ENCODE assay signal across 7 mouse cellular contexts in the genomic region with DNA sequence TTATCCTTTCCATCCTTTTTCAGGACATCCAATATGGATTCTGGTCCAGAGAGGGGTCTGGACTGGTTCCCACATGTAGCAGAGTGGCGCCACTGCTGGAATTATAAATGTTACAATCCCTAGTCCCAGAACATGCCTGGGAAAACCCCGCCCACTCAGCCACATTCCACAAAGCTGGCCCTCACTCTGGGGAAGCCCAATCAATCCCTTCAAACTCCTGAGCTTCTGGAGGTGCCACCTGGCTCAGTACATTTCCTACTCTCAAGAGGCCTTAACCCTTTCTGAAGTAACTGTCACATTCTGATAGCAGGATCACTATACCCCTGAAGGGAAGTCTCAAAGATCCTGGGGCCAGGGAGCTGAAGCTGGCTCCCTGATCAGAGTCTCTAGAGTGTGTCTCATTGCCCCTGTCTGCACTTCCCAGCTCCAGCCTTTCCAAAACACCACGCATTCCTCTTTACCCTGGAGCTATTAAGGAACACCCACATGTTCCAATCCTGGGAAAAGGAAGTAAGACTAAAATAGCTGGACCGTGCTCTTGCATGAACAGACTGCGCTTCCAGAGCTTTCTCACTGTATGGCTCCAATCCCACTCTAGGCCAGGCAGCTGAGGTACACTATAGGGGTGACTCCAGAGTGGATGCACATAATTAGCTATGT. TPM values are rescaled to one million over a fixed set of nuclear protein-coding genes. Genes with fewer than 3 reads are reported as not detected.
DNase-seq lines count a peak whose midpoint lies in the region; ATAC-seq and TF ChIP-seq lines count a peak whose summit lies in the region.

No protein-coding gene starts in this region.

- no peak overlapping the region for H3K9ac ChIP-seq in heart, embryonic 15.5 days

- no peaks in the 10 kb centered on the region for H3K9me3 ChIP-seq in heart, embryonic 15.5 days (replicated peaks)

- H3K27ac ChIP-seq in heart, embryonic 15.5 days, result peak overlapping the region; percentile 90
- H3K27ac ChIP-seq in thymus, adult 2 months (ENCODE audit: control insufficient read depth, insufficient read depth, low read length), result no peak overlapping the region

- TF ChIP-seq CTCF in thymus, adult 2 months (IDR thresholded peaks at IDR 0.05; ENCODE audit: borderline replicate concordance, control insufficient read depth, extremely low read depth, insufficient read depth, low read length, poor library complexity), result no peak

- no peak overlapping the region for H3K4me3 ChIP-seq in heart, embryonic 15.5 days
- no peak overlapping the region for H3K4me3 ChIP-seq in thymus, adult 2 months (ENCODE audit: control insufficient read depth, insufficient read depth, low read length)

- peak; percentile 68 for ATAC-seq in heart, embryonic 15.5 days (replicated peaks; ENCODE audit: insufficient number of reproducible peaks, insufficient read depth, low FRiP score, low read depth)

- H3K36me3 ChIP-seq in heart, embryonic 15.5 days, result peaks cover 59% of the 10 kb centered on the region
- peaks cover 74% of the 10 kb centered on the region for H3K36me3 ChIP-seq in thymus, adult 2 months (ENCODE audit: control insufficient read depth, insufficient read depth, low read length)

- H3K27me3 ChIP-seq in heart, embryonic 15.5 days, result no peaks in the 10 kb centered on the region
- H3K27me3 ChIP-seq in thymus, adult 2 months (ENCODE audit: control insufficient read depth, insufficient read depth, low read length), result no peaks in the 10 kb centered on the region

- no peak for TF ChIP-seq POLR2A in thymus, adult 2 months (IDR thresholded peaks at IDR 0.05; ENCODE audit: control insufficient read depth, extremely low read depth, insufficient read depth, low read length, poor library complexity)

- peaks cover 32% of the 10 kb centered on the region for H3K4me1 ChIP-seq in heart, embryonic 15.5 days (replicated peaks)
- H3K4me1 ChIP-seq in thymus, adult 2 months (replicated peaks; ENCODE audit: control insufficient read depth, insufficient read depth, low read length), result no peaks in the 10 kb centered on the region

- DNase-seq in 3T3-L1 (ENCODE audit: low read depth, low spot score), result peak; percentile 73
- peak; percentile 77 for DNase-seq in brain, adult 2 months (ENCODE audit: low read depth, low spot score)
- DNase-seq in left cerebral cortex, postnatal 14 days (ENCODE audit: low spot score in 2 of 2), result peak; percentile 22 to 30
- DNase-seq in retina, postnatal 1 day, result no peak
- DNase-seq in cerebellum, postnatal 14 days, result no peak
- DNase-seq in thymus, adult 2 months, result no peak

- intact Hi-C loops in left cerebral cortex, postnatal 14 days (cut with DNase I), result loop anchor here (5.0 kb wide), 2 partner anchors 60 to 170 kb away; partner anchors contain the start of genes Hsf2bp and Rrp1b

- H3K4me2 ChIP-seq in heart, embryonic 15.5 days, result peak overlapping the region; percentile 36

- WGBS in heart, embryonic 15.5 days, result 26% methylated on average over 5 of the region's 5 CpGs
- WGBS in thymus, adult 2 months, result 92% methylated on average over 5 of the region's 5 CpGs

RNA-seq across cellular contexts. Expression of gene Ephx3, which starts 18.4 kb away (rescaled TPM):
- polyA plus RNA-seq in heart, embryonic 15.5 days (2015; fragmentation: Nextera tagmentation; extraction: Ambion mirVana), result 0.30 and 0.34 TPM in 2 replicates
- total RNA-seq in left cerebral cortex, postnatal 14 days (2021), result under 1 TPM; 0.26 to 0.27 TPM
- polyA plus RNA-seq in thymus, adult 2 months (2012; rRNA removed), result 1.9 and 2.0 TPM in 2 replicates

RNA-seq across cellular contexts. Expression of gene Notch3, which starts 41.1 kb away (rescaled TPM):
- polyA plus RNA-seq in heart, embryonic 15.5 days (2015; fragmentation: Nextera tagmentation; extraction: Ambion mirVana), result 6.4 and 13.0 TPM in 2 replicates
- 10 to 100 TPM; 13.8 to 15.4 TPM for total RNA-seq in left cerebral cortex, postnatal 14 days (2021)
- 63.0 and 72.7 TPM in 2 replicates for polyA plus RNA-seq in thymus, adult 2 months (2012; rRNA removed)

Comparison
In these comparisons a context has a peak if more than half of its experiments do, and no peak if none do; other contexts are left out.
1. DNase-seq: peak in 3T3-L1 (single experiment), brain, adult 2 months (single experiment) and left cerebral cortex, postnatal 14 days (2 of 2); none in retina, postnatal 1 day (single experiment), cerebellum, postnatal 14 days (0 of 2) and thymus, adult 2 months (single experiment).